Mouse (Mus musculus): ENCODE results near the gene N4bp1.
A peak's percentile ranks its signal among the peaks of the same experiment; 100 is the strongest.

N4bp1 gene

DNA sequence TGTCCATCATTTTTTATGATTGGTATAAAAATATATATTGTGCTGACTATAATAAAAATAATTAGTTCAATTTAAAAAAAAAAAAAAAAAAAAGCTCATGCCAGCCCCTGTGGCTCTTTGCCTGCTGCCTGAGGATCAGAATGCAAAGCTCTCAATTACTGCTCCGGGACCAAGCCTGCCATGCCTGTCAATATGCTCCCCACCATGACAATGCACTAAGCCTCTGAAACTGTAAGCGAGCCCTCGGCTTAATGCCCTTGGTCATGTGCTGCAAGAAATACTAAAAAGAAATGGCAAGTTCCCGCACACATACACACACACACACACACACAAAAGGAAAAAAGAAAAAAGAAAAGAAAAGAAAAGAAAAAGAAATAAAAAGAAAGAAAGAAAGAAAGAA, 60.3 kb downstream of the N4bp1 start:
- no peak for DNase-seq (ENCODE audit: low spot score in 2 of 2)

- DNase-seq (ENCODE audit: low spot score in 2 of 2), result no peak
These were observed 64.3 kb downstream of the N4bp1 start for GRCm38 (mm10) chr8:86820756-86821201.

DNA sequence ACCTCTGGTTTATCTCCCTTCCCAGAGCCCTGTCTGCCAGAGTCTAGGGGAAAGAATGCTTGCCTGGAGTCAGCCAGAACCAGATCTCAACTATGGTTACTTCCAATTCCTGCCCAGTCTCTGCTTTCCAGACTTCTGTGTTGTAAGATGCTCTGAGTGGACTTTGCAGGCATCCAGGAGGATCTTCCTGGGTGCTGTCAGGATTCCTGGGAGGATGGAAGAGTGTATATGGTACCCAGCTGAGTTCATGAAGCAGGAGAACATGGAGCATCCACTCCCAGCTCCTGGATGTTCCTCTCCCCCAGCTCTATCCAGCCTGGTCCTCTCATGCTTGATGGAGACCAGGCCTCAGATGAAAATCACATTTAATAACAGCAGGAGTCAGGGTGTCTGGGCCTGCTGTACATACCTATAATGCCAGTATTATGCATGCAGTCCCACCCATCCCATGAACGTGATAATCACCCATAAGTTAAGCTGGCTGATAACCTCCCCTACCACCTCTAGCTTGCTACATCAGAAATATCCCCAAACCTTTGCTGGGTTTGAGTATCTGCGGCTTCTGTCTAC, 64.8 kb downstream of the N4bp1 start:
- DNase-seq (ENCODE audit: low spot score in 2 of 2), result no peak

- DNase-seq (ENCODE audit: low spot score in 2 of 2), result no peak
These were observed 65.6 kb downstream of the N4bp1 start for GRCm38 (mm10) chr8:86819426-86819825.

GRCm38 (mm10) chr8:86808990-86809960, 75.8 kb downstream of the N4bp1 start:
- DNase-seq (ENCODE audit: low spot score in 2 of 2), result no peak

DNA sequence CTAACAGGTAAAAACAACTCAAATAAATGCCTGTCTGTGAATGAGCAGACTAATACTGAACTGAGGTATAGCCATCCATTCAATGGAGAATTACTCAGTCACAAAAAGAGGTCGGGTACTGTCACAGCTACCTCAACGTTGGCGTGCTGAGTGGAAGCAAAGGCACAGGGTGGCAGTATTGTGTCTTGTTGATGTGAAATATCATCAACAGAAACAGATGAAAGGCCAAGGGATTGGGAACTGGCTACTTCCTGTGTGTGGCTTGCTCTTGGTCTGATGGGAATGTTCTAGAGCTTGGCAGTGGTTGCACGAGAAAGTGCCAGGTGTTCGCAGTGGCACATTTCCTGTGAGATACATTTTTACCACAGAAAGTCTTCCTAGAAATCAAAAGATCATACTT, 76.8 kb downstream of the N4bp1 start:
- no peak for DNase-seq (ENCODE audit: low spot score in 2 of 2)

DNA sequence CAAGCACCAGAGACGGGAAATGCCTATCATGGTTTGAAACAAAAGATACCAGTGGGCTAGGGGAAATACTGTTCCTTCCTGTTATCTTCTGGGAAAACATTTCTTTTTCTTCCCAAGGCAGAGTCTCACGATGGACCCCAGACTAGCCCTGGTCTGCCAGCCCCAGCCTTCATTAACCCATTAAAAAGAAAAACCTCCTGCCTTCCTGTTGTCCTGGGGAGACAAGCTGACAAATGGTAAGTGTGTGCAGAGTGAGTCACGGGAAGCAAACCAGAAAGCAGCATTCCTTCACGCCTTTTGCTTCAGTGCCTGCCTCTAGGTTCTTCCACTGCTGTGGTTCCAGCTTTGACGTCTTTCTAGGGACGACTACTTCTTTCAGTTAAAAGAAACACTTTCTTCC, 83.1 kb downstream of the N4bp1 start:
- DNase-seq (ENCODE audit: low spot score in 2 of 2), result no peak

DNA sequence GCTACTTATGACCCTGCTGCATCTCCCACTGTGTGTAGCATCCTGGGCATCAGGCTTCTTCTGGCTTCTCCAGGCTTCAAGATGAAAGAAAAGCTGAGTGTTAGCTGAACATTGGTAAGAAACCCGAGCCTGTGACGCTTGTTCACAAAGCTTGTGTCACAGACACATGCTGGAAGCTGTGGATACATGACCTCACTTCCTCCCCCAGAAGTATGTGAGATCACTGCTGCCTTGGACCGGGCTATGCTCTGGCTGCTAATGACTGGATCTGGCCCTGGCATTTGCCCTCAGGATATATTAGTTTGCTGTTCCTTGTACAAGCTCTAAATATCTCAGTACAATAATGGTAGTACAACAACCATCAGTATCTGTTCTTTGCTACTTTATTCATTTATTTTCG, 84.1 kb downstream of the N4bp1 start:
- no peak for DNase-seq (ENCODE audit: low spot score in 2 of 2)

GRCm38 (mm10) chr8:86798141-86798540, 86.9 kb downstream of the N4bp1 start:
- DNase-seq (ENCODE audit: low spot score in 2 of 2), result no peak

DNA sequence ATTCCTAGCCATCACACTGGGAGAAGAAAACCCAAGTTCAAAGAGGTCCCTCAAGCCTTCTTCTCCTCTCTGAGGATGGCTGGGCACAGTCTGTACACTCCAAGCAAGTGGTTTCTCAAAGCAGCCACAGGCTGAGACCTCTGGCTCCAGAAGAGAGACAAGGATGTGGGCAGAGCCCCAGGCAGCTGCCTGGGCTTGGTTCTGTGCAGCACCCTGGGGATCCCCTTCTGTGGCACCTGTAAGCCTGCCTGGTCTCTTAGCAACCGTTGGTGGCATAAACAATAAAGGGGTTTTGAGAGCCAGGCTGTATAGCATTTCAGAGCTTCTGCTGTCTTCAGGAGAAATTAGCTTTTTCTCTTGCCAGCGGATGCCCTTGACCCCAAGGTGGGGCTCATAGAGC, 87.4 kb downstream of the N4bp1 start:
- no peak for DNase-seq (ENCODE audit: low spot score in 2 of 2)

DNA sequence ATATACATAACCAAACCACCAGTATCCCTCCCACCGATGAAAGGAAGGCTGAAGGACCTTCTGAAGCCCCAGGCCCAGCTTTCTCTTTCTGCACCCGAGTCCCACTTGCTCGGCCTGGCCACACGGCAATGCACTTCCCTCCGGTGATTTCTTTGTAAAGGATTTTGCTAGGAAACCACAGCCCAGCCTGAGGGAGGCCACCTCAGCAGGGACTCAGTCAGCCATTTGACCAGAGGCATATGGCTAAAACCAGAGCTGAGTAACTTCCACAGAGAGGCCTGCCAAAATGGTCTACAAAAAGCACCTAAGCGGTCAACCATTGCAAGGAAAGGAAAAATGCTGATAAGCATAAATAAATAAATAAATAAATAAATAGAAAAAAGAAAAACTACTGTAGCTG, 90.3 kb downstream of the N4bp1 start:
- DNase-seq (ENCODE audit: low spot score in 2 of 2), result no peak

GRCm38 (mm10) chr8:86791542-86791941, 93.5 kb downstream of the N4bp1 start:
- DNase-seq (ENCODE audit: low spot score in 2 of 2), result no peak

GRCm38 (mm10) chr8:86789576-86789975, 95.5 kb downstream of the N4bp1 start:
- DNase-seq (ENCODE audit: low spot score in 2 of 2), result no peak

- DNase-seq (ENCODE audit: low spot score in 2 of 2), result no peak
These were observed 97.1 kb downstream of the N4bp1 start for GRCm38 (mm10) chr8:86787891-86788420.

- no peak for DNase-seq (ENCODE audit: low spot score in 2 of 2)
These were observed 98.6 kb downstream of the N4bp1 start for GRCm38 (mm10) chr8:86786498-86786897.

GRCm38 (mm10) chr8:86781094-86781493, 104.0 kb downstream of the N4bp1 start:
- DNase-seq (ENCODE audit: low spot score in 2 of 2), result no peak

DNA sequence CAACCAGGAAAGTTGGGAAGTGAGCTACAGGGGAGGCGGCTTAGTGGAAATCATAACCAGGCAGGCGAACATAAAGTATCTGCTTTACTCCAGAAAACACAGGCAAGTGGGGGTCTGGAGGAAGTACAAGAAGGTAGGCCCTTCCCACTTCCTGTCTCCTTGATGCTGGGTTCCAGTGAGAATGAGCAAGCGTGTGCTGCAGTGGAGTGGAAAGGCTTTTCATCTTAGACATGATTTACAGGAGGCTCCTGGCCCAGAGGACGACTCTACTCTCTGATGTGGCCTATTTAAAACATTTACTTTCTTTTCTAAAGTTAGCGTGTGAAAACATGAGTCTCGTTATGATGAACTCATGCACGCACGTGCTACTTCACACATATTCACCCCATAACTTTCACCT, 105.9 kb downstream of the N4bp1 start:
- no peak for DNase-seq (ENCODE audit: low spot score in 2 of 2)

DNA sequence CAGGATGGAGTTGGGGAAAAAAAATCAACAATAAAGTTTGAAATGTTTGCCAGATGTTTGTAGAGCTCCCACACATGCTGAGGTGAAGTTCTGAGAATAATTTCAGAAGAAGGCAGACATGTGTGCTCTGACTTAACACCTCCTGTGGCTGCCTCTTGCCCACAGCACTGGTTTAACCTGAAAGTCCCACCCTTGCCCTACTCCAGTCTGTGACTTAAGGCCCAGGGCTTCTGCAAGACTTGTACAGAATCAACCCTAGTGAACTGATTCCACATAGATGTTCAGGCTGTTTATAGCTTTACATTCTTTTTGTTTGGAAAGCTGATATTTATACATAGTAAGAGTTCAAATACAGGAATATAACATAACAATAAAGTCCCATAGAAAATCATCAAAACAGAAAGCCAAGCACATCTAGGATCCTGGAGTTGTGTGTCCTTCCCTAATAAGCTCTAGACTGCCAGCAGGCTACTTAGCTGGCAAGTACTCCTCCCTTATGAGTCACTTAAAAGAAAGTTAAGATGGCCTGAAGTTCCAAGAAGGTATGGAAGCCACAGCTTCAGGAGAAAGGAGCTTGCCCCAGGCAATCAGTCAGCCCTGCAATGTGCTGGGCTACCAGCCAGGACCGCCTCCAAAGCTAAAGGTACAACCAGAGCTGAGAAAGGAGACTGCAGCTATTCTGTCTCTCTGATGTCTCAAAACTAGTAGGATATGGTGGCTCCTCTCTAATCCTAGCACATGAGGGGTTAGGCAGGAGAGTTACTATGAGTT, 114.9 kb downstream of the N4bp1 start:
- DNase-seq (ENCODE audit: low spot score in 2 of 2), result no peak

DNA sequence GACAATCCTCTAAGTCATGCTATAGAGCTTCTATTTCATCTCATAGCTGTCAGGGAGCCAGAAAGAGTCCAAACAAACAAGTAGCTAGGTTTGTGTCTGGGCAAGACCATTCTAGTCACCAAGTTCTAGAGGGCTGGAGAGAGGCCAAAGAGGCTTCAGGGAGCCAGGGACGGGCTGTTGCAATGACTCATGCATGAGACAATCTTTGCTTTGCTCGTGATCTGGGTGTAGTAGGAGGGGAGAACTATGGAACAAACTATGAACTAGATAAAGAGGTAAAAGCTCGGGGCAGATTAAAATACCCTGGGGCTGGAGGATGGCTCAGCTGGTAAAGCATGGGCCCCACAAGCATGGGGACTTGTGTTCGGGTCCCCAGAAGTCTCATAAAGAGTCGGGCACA, 116.6 kb downstream of the N4bp1 start:
- peak; percentile 33 to 45 for DNase-seq (ENCODE audit: low spot score in 2 of 2)

GRCm38 (mm10) chr8:86766548-86767211, 118.4 kb downstream of the N4bp1 start:
- no peak for DNase-seq (ENCODE audit: low spot score in 2 of 2)

DNA sequence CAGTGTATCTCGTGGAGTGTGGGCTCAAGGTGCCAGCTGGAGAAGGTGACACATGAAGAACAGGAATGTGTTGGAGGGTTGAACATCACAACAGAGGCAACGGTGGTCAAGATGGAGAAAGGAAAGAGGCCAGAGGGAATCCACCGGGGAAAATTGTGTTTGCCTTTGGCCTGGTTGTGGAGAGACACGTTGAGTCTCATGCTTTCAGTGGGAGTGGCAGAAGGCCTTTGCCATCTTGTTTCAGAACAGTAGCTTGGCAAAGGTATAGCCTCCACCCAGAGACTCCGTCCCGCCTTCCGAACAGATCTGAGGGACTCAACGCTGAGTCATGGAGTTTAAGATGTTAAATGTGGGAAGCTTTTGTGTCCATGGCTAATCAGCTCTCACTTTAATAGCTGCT, 119.4 kb downstream of the N4bp1 start:
- no peak for DNase-seq (ENCODE audit: low spot score in 2 of 2)

- DNase-seq (ENCODE audit: low spot score in 2 of 2), result no peak
These were observed 119.9 kb downstream of the N4bp1 start for GRCm38 (mm10) chr8:86765155-86765554.

Measured in frontal cortex, postnatal 36 days (tissue).